Mouse (Mus musculus): ENCODE measurements around the gene Prc1. TPM values are rescaled to one million over a fixed set of nuclear protein-coding genes. Genes with fewer than 3 reads are reported as not detected.

The Prc1 gene
- polyA plus RNA-seq, 1 experiment, result 55.1 TPM

DNA sequence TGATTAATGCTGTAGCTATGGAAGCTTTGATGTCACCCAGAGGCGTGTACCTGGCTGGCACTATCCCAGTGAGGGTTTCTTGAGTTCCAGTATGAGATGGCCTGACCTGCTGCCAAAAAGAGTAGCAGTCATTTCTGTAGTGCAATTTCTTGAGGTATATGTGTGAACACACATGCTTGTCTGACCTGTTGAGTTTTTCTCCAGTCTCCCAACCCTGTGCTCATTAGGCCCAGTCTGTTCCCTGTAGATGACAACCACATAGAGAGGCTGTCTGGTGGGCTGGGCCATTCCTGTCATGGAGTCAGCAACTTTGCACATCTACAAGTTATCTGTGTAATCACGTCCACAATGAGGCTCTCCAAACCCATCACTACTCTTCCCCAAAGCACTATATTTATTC, 21.5 kb downstream of the Prc1 start:
- no peaks in the 10 kb centered on the region for H3K27me3 ChIP-seq (ENCODE audit: control insufficient read depth, insufficient read depth, insufficient read length)
- no peaks in the 10 kb centered on the region for H3K79me3 ChIP-seq (ENCODE audit: low read depth)
- peaks cover 67% of the 10 kb centered on the region for H3K36me3 ChIP-seq (ENCODE audit: control insufficient read depth, insufficient read depth)
- no peak overlapping the region for H3K4me3 ChIP-seq (ENCODE audit: insufficient read depth, poor library complexity, severe bottlenecking)
- no peaks in the 10 kb centered on the region for H3K79me2 ChIP-seq (ENCODE audit: control insufficient read depth, insufficient read depth)
- TF ChIP-seq FOSL1 (IDR thresholded peaks at IDR 0.05; ENCODE audit: insufficient read depth, low read length, poor library complexity, severe bottlenecking) (no peak), MYOG (IDR thresholded peaks at IDR 0.05; ENCODE audit: control insufficient read depth, extremely low read depth, insufficient read length) (no peak), USF1 (IDR thresholded peaks at IDR 0.05; ENCODE audit: low read depth) (no peak), CTCF (IDR thresholded peaks at IDR 0.05; ENCODE audit: control insufficient read depth, insufficient read depth, insufficient read length) (no peak), MYOD1 (IDR thresholded peaks at IDR 0.05; ENCODE audit: control insufficient read depth, insufficient read length, low read depth) (no peak), CEBPB (IDR thresholded peaks at IDR 0.05; ENCODE audit: low read depth) (no peak), MAX (IDR thresholded peaks at IDR 0.05) (no peak)
- H3ac ChIP-seq (ENCODE audit: control insufficient read depth, insufficient read length, low read depth), result no peak overlapping the region

DNA sequence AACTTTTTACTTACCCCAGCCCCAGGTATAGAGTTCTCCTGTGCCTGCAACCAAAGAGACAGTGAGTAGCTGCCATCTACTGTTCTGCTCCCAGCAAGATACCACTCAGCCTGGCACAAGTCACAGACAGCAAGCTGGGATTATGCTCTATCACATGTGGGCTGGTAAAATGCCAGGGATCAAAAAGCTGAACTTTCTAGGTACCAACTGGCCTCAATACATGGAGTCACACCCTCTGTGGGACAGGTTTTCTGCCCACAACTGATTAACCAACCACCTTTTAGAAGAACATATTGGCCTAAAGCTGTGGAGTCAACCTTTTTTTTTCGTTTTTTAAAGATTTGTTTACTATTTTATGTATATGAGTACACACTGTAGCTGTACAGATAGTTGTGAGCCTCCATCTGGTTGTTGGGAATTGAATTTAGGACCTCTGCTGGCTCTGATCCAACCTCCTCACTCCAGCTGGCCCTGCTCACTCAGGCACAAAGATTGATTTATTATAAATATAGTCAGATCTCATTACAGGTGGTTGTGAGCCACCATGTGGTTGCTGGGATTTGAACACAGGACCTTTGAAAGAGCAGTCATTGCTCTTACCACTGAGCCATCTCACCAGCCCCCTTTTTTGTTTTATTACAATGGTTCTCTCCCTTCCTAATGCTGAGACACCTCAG, 23.3 kb downstream of the Prc1 start:
- peaks cover 4% of the 10 kb centered on the region for H3K79me3 ChIP-seq (ENCODE audit: low read depth)
- H3K4me3 ChIP-seq (ENCODE audit: insufficient read depth, poor library complexity, severe bottlenecking), result no peak overlapping the region
- H3K79me2 ChIP-seq (ENCODE audit: control insufficient read depth, insufficient read depth), result peaks cover 1% of the 10 kb centered on the region
- H3K36me3 ChIP-seq (ENCODE audit: control insufficient read depth, insufficient read depth), result peaks cover 50% of the 10 kb centered on the region
- H3ac ChIP-seq (ENCODE audit: control insufficient read depth, insufficient read length, low read depth), result no peak overlapping the region
- H3K27me3 ChIP-seq (ENCODE audit: control insufficient read depth, insufficient read depth, insufficient read length), result no peaks in the 10 kb centered on the region
- TF ChIP-seq USF1 (IDR thresholded peaks at IDR 0.05; ENCODE audit: low read depth) (no peak), MYOG (IDR thresholded peaks at IDR 0.05; ENCODE audit: control insufficient read depth, extremely low read depth, insufficient read length) (no peak), CEBPB (IDR thresholded peaks at IDR 0.05; ENCODE audit: low read depth) (no peak), MAX (IDR thresholded peaks at IDR 0.05) (no peak), MYOD1 (IDR thresholded peaks at IDR 0.05; ENCODE audit: control insufficient read depth, insufficient read length, low read depth) (no peak), FOSL1 (IDR thresholded peaks at IDR 0.05; ENCODE audit: insufficient read depth, low read length, poor library complexity, severe bottlenecking) (no peak), CTCF (IDR thresholded peaks at IDR 0.05; ENCODE audit: control insufficient read depth, insufficient read depth, insufficient read length) (no peak)

DNA sequence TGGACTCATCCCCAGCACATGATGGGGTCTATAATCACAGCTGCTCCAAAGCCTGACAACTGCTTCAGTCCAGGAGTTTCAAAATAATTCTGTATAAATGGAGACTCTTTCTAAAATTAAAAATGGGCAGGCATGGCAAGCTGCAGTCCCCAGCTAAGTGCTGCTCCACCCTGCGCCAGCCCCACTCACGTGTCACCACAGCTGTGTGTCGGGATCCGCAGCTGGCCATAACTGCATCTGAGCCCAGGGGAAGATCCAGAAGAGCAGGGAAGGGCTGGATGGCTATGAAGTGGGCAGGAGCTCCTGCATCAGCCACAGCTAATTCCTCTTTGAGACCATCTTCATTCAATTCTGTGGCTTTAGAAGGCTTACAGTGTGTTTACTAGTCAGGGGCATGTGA, 24.4 kb downstream of the Prc1 start:
- no peak overlapping the region for H3K4me3 ChIP-seq (ENCODE audit: insufficient read depth, poor library complexity, severe bottlenecking)
- no peaks in the 10 kb centered on the region for H3K27me3 ChIP-seq (ENCODE audit: control insufficient read depth, insufficient read depth, insufficient read length)
- H3K36me3 ChIP-seq (ENCODE audit: control insufficient read depth, insufficient read depth), result peaks cover 39% of the 10 kb centered on the region
- H3K79me3 ChIP-seq (ENCODE audit: low read depth), result peaks cover 9% of the 10 kb centered on the region
- no peak overlapping the region for H3ac ChIP-seq (ENCODE audit: control insufficient read depth, insufficient read length, low read depth)
- TF ChIP-seq CTCF (IDR thresholded peaks at IDR 0.05; ENCODE audit: control insufficient read depth, insufficient read depth, insufficient read length) (no peak), MYOG (IDR thresholded peaks at IDR 0.05; ENCODE audit: control insufficient read depth, extremely low read depth, insufficient read length) (no peak), USF1 (IDR thresholded peaks at IDR 0.05; ENCODE audit: low read depth) (no peak), MAX (IDR thresholded peaks at IDR 0.05) (no peak)
- peaks cover 11% of the 10 kb centered on the region for H3K79me2 ChIP-seq (ENCODE audit: control insufficient read depth, insufficient read depth)

DNA sequence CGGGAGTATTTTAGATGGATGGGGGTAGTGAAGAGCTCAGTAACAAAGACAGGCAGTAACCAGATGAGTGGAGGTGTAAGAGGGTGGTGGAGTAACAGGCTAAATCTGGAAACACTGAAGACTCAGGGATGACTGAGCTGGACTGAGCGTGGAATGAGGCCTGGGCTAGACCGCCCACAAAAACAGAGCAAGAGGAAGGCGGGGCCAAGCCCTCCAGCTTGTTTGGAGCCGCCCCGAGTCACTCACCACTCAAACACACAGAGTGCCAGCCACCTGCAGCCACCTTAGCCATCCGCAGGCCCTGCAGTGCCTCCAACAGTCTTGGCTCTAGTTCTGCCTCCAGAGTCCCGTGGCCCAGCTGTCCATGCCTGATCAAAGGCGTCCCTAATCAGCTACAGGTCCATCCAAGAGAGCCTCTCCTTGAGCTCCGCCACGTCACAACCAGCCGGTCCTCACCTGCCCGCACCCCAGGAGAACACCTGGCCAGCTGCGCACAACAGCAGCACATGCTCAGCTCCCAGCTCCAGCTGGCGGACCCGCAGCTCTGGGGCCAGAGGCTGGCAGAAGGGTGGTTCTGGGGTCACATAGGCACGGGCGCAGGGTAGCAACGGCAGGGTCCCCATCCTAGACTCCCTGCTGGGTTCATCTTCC, 25.7 kb downstream of the Prc1 start:
- Histone ChIP-seq H3K27me3 (ENCODE audit: control insufficient read depth, insufficient read depth, insufficient read length) (no peaks in the 10 kb centered on the region), H3K79me2 (ENCODE audit: control insufficient read depth, insufficient read depth) (peaks cover 11% of the 10 kb centered on the region), H3ac (ENCODE audit: control insufficient read depth, insufficient read length, low read depth) (no peak overlapping the region), H3K79me3 (ENCODE audit: low read depth) (peaks cover 9% of the 10 kb centered on the region), H3K4me3 (ENCODE audit: insufficient read depth, poor library complexity, severe bottlenecking) (no peak overlapping the region), H3K36me3 (ENCODE audit: control insufficient read depth, insufficient read depth) (peaks cover 26% of the 10 kb centered on the region)
- TF ChIP-seq FOSL1 (IDR thresholded peaks at IDR 0.05; ENCODE audit: insufficient read depth, low read length, poor library complexity, severe bottlenecking) (no peak), MYOD1 (IDR thresholded peaks at IDR 0.05; ENCODE audit: control insufficient read depth, insufficient read length, low read depth) (no peak), MAX (IDR thresholded peaks at IDR 0.05) (no peak), CEBPB (IDR thresholded peaks at IDR 0.05; ENCODE audit: low read depth) (no peak), MYOG (IDR thresholded peaks at IDR 0.05; ENCODE audit: control insufficient read depth, extremely low read depth, insufficient read length) (no peak), CTCF (IDR thresholded peaks at IDR 0.05; ENCODE audit: control insufficient read depth, insufficient read depth, insufficient read length) (no peak), USF1 (IDR thresholded peaks at IDR 0.05; ENCODE audit: low read depth) (no peak)

DNA sequence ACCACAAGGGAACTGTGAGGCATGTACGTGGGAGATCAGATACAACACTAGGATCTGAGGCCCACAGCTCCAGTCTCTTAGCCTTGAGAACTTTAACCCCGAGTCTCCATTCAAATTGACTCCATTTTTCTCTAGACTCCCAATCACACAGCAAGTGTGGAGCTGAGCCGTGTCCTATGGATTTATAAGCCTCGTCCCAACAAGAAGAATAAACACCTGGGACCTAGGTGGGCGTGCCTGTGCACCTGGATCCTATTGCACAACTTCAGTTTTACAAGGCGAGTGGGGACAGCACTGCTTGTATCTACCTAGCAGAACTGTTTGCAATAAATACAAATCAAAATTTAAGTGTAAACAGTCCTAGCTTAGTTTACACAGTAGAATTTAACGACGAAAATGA, 29.1 kb downstream of the Prc1 start:
- H3K4me3 ChIP-seq (ENCODE audit: insufficient read depth, poor library complexity, severe bottlenecking), result peak overlapping the region; percentile 45
- H3ac ChIP-seq (ENCODE audit: control insufficient read depth, insufficient read length, low read depth), result peak overlapping the region; percentile 34
- H3K79me2 ChIP-seq (ENCODE audit: control insufficient read depth, insufficient read depth), result peaks cover 11% of the 10 kb centered on the region
- H3K79me3 ChIP-seq (ENCODE audit: low read depth), result peaks cover 9% of the 10 kb centered on the region
- TF ChIP-seq MYOG (IDR thresholded peaks at IDR 0.05; ENCODE audit: control insufficient read depth, extremely low read depth, insufficient read length) (no peak), MAX (IDR thresholded peaks at IDR 0.05) (no peak), CEBPB (IDR thresholded peaks at IDR 0.05; ENCODE audit: low read depth) (no peak), CTCF (IDR thresholded peaks at IDR 0.05; ENCODE audit: control insufficient read depth, insufficient read depth, insufficient read length) (no peak), FOSL1 (IDR thresholded peaks at IDR 0.05; ENCODE audit: insufficient read depth, low read length, poor library complexity, severe bottlenecking) (no peak), USF1 (IDR thresholded peaks at IDR 0.05; ENCODE audit: low read depth) (no peak), MYOD1 (IDR thresholded peaks at IDR 0.05; ENCODE audit: control insufficient read depth, insufficient read length, low read depth) (no peak)
- H3K27me3 ChIP-seq (ENCODE audit: control insufficient read depth, insufficient read depth, insufficient read length), result no peaks in the 10 kb centered on the region
- H3K36me3 ChIP-seq (ENCODE audit: control insufficient read depth, insufficient read depth), result peaks cover 19% of the 10 kb centered on the region

Measured in C2C12 (cell line).